Mouse (Mus musculus) T-helper 1 cell (primary cell): ENCODE data around the gene Sh2d3c.

Experiments
- in situ Hi-C: fragments of 300-600 bp; cut with MboI, MseI; formaldehyde crosslinking; loops from one replicate; pipeline ENCODE4 v1.15.1; 2025; ENCODE audit warnings: high pct_unique_total_duplicates

The Sh2d3c gene

GRCm38 (mm10) chr2:32720681-32721229 is at the start of gene Sh2d3c:
Sh2d3c (plus strand) TSS chr2:32721055.
- in situ Hi-C loops = no loop called here

- in situ Hi-C loops = no loop called here
Measured at GRCm38 (mm10) chr2:32671147-32671546, 49.7 kb upstream of the Sh2d3c start.

- in situ Hi-C loops = no loop called here
Measured at GRCm38 (mm10) chr2:32671907-32672595, 48.8 kb upstream of the Sh2d3c start.

- in situ Hi-C loops = no loop called here
Measured at GRCm38 (mm10) chr2:32673176-32673917, 47.5 kb upstream of the Sh2d3c start.

- in situ Hi-C loops = no loop called here
Measured at GRCm38 (mm10) chr2:32676821-32677220, 44.0 kb upstream of the Sh2d3c start.

- in situ Hi-C loops = no loop called here
Measured at GRCm38 (mm10) chr2:32677683-32678082, 43.2 kb upstream of the Sh2d3c start.

- in situ Hi-C loops = loop anchor here (10.0 kb wide), 1 partner anchor 45 kb away; no protein-coding TSS in a partner anchor
Measured at GRCm38 (mm10) chr2:32680051-32680451, 40.8 kb upstream of the Sh2d3c start.

- in situ Hi-C loops = loop anchor here (10.0 kb wide), 1 partner anchor 46 kb away; no protein-coding TSS in a partner anchor
Measured at GRCm38 (mm10) chr2:32680961-32681650, 39.7 kb upstream of the Sh2d3c start.

GRCm38 (mm10) chr2:32681754-32682153 is 39.1 kb upstream of the Sh2d3c start:
- in situ Hi-C loops = loop anchor here (10.0 kb wide), 1 partner anchor 47 kb away; no protein-coding TSS in a partner anchor

GRCm38 (mm10) chr2:32682721-32683417 is 38.0 kb upstream of the Sh2d3c start:
- in situ Hi-C loops = loop anchor here (10.0 kb wide), 1 partner anchor 48 kb away; no protein-coding TSS in a partner anchor

GRCm38 (mm10) chr2:32683701-32684100 is 37.2 kb upstream of the Sh2d3c start:
- in situ Hi-C loops = loop anchor here (10.0 kb wide), 1 partner anchor 49 kb away; no protein-coding TSS in a partner anchor

GRCm38 (mm10) chr2:32684681-32685428 is 36.0 kb upstream of the Sh2d3c start:
- in situ Hi-C loops = loop anchor here (10.0 kb wide), 1 partner anchor 50 kb away; no protein-coding TSS in a partner anchor

- in situ Hi-C loops = loop anchor here (10.0 kb wide), 1 partner anchor 51 kb away; no protein-coding TSS in a partner anchor
Measured at GRCm38 (mm10) chr2:32685807-32686206, 35.0 kb upstream of the Sh2d3c start.

- in situ Hi-C loops = loop anchor here (10.0 kb wide), 1 partner anchor 52 kb away; no protein-coding TSS in a partner anchor
Measured at GRCm38 (mm10) chr2:32686640-32687039, 34.2 kb upstream of the Sh2d3c start.

- in situ Hi-C loops = loop anchor here (10.0 kb wide), 1 partner anchor 53 kb away; no protein-coding TSS in a partner anchor
Measured at GRCm38 (mm10) chr2:32687562-32687961, 33.3 kb upstream of the Sh2d3c start.

GRCm38 (mm10) chr2:32689420-32689819 is 31.4 kb upstream of the Sh2d3c start:
- in situ Hi-C loops = loop anchor here (10.0 kb wide), 1 partner anchor 55 kb away; no protein-coding TSS in a partner anchor

- in situ Hi-C loops = no loop called here
Measured at GRCm38 (mm10) chr2:32691041-32691440, 29.8 kb upstream of the Sh2d3c start.

GRCm38 (mm10) chr2:32692496-32692895 is 28.4 kb upstream of the Sh2d3c start:
- in situ Hi-C loops = no loop called here

- in situ Hi-C loops = no loop called here
Measured at GRCm38 (mm10) chr2:32693282-32693681, 27.6 kb upstream of the Sh2d3c start.

- in situ Hi-C loops = no loop called here
Measured at GRCm38 (mm10) chr2:32693823-32694411, 26.9 kb upstream of the Sh2d3c start.
